Mouse (Mus musculus) megakaryocyte, embryonic 14.5 days (primary cell): ENCODE measurements around the gene Foxn3. TPM values are rescaled to one million over a fixed set of nuclear protein-coding genes. Genes with fewer than 3 reads are reported as not detected.

ENCODE experiments used
- H3K27me3 ChIP-seq: replicated peaks from 2 replicates; pipeline ENCODE3; 2012; ENCODE audit warnings: inconsistent platforms
- H3K36me3 ChIP-seq: replicated peaks from 2 replicates; pipeline ENCODE3; 2012; ENCODE audit warnings: low read length, inconsistent platforms, mixed read lengths
- H3K4me1 ChIP-seq: 2 replicates; pipeline ENCODE4 v1.6.1; 2012; ENCODE audit warnings: inconsistent platforms
- H3K4me3 ChIP-seq: replicated peaks from 2 replicates; pipeline ENCODE3; 2012; ENCODE audit warnings: moderate library complexity, mild to moderate bottlenecking, inconsistent platforms
- H3K9me3 ChIP-seq: 2 replicates; pipeline ENCODE4 v1.6.1; 2012; ENCODE audit warnings: inconsistent platforms
- FLI1 ChIP-seq: IDR thresholded peaks from 2 replicates; pipeline ENCODE4 v1.6.1; 2012; ENCODE audit warnings: low read length, inconsistent platforms, mixed read lengths
- GATA1 ChIP-seq: IDR thresholded peaks from 3 replicates; pipeline ENCODE4 v1.6.1; 2012; ENCODE audit warnings: mixed read lengths, low read length, inconsistent platforms, borderline replicate concordance
- polyA plus RNA-seq: library from polyadenylated mRNA; stranded (reverse); fragments of >175 nt; gene quantifications from 2 replicates; pipeline ENCODE4 v1.2.3, GENCODE M21; 2012; ENCODE audit warnings: low replicate concordance; ENCODE audit not compliant: insufficient read depth

The Foxn3 gene
- polyA plus RNA-seq, 1 experiment, result 20.5 TPM

GRCm38 (mm10) chr12:99298242-99298641, 265.1 kb downstream of the Foxn3 start:
- Histone ChIP-seq H3K4me3 (no peak overlapping the region), H3K4me1 (peaks cover 23% of the 10 kb centered on the region), H3K36me3 (no peaks in the 10 kb centered on the region), H3K9me3 (no peaks in the 10 kb centered on the region), H3K27me3 (peaks cover 6% of the 10 kb centered on the region)
- TF ChIP-seq GATA1, result no peak
- no peak for TF ChIP-seq FLI1

GRCm38 (mm10) chr12:99297792-99298191, 265.6 kb downstream of the Foxn3 start:
- Histone ChIP-seq H3K27me3 (peaks cover 6% of the 10 kb centered on the region), H3K4me1 (peaks cover 28% of the 10 kb centered on the region), H3K4me3 (no peak overlapping the region), H3K36me3 (no peaks in the 10 kb centered on the region), H3K9me3 (no peaks in the 10 kb centered on the region)
- no peak for TF ChIP-seq FLI1

- Histone ChIP-seq H3K36me3 (peaks cover 15% of the 10 kb centered on the region), H3K9me3 (no peaks in the 10 kb centered on the region), H3K4me1 (peaks cover 32% of the 10 kb centered on the region), H3K27me3 (peaks cover 3% of the 10 kb centered on the region), H3K4me3 (no peak overlapping the region)
- TF ChIP-seq GATA1, result no peak
- no peak for TF ChIP-seq FLI1
Measured at GRCm38 (mm10) chr12:99293532-99293931, 269.9 kb downstream of the Foxn3 start.

GRCm38 (mm10) chr12:99292152-99292551, 271.2 kb downstream of the Foxn3 start:
- TF ChIP-seq FLI1 (no peak), GATA1 (no peak)
- peaks cover 3% of the 10 kb centered on the region for H3K27me3 ChIP-seq
- no peaks in the 10 kb centered on the region for H3K9me3 ChIP-seq
- H3K4me1 ChIP-seq, result peaks cover 35% of the 10 kb centered on the region
- H3K4me3 ChIP-seq, result no peak overlapping the region
- peaks cover 17% of the 10 kb centered on the region for H3K36me3 ChIP-seq

GRCm38 (mm10) chr12:99287081-99287480, 276.3 kb downstream of the Foxn3 start:
- H3K4me1 ChIP-seq, result peaks cover 50% of the 10 kb centered on the region
- TF ChIP-seq FLI1 (no peak), GATA1 (no peak)
- H3K9me3 ChIP-seq, result no peaks in the 10 kb centered on the region
- H3K27me3 ChIP-seq, result peaks cover 5% of the 10 kb centered on the region
- H3K4me3 ChIP-seq, result no peak overlapping the region
- H3K36me3 ChIP-seq, result peaks cover 21% of the 10 kb centered on the region

GRCm38 (mm10) chr12:99286662-99287061, 276.7 kb downstream of the Foxn3 start:
- no peaks in the 10 kb centered on the region for H3K9me3 ChIP-seq
- H3K4me3 ChIP-seq, result no peak overlapping the region
- TF ChIP-seq GATA1 (no peak), FLI1 (no peak)
- peaks cover 5% of the 10 kb centered on the region for H3K27me3 ChIP-seq
- H3K36me3 ChIP-seq, result peaks cover 21% of the 10 kb centered on the region
- peaks cover 52% of the 10 kb centered on the region for H3K4me1 ChIP-seq

- H3K4me1 ChIP-seq, result peaks cover 62% of the 10 kb centered on the region
Measured at GRCm38 (mm10) chr12:99285656-99286055, 277.7 kb downstream of the Foxn3 start.

GRCm38 (mm10) chr12:99285199-99285598, 278.2 kb downstream of the Foxn3 start:
- Histone ChIP-seq H3K4me1 (peaks cover 66% of the 10 kb centered on the region), H3K36me3 (peaks cover 8% of the 10 kb centered on the region), H3K9me3 (no peaks in the 10 kb centered on the region), H3K27me3 (peaks cover 8% of the 10 kb centered on the region), H3K4me3 (no peak overlapping the region)
- TF ChIP-seq GATA1 (no peak), FLI1 (no peak)

More at GRCm38 (mm10) chr12:99285656-99286055, 277.7 kb downstream of the Foxn3 start:
- Histone ChIP-seq H3K4me3 (no peak overlapping the region), H3K27me3 (peaks cover 7% of the 10 kb centered on the region), H3K9me3 (no peaks in the 10 kb centered on the region), H3K36me3 (peaks cover 12% of the 10 kb centered on the region)
- no peak for TF ChIP-seq GATA1
- no peak for TF ChIP-seq FLI1

GRCm38 (mm10) chr12:99284419-99285069, 278.8 kb downstream of the Foxn3 start:
- H3K4me1 ChIP-seq, result peaks cover 73% of the 10 kb centered on the region
- H3K27me3 ChIP-seq, result peaks cover 8% of the 10 kb centered on the region
- no peaks in the 10 kb centered on the region for H3K9me3 ChIP-seq
- peaks cover 5% of the 10 kb centered on the region for H3K36me3 ChIP-seq
- H3K4me3 ChIP-seq, result peak overlapping the region; percentile 78
- TF ChIP-seq GATA1 (no peak), FLI1 (no peak)

GRCm38 (mm10) chr12:99280826-99281225, 282.6 kb downstream of the Foxn3 start:
- peaks cover 15% of the 10 kb centered on the region for H3K9me3 ChIP-seq
- H3K36me3 ChIP-seq, result peaks cover 24% of the 10 kb centered on the region
- no peak for TF ChIP-seq GATA1
- no peak for TF ChIP-seq FLI1
- H3K27me3 ChIP-seq, result peaks cover 3% of the 10 kb centered on the region
- peak overlapping the region; percentile 68 for H3K4me3 ChIP-seq
- peaks cover 59% of the 10 kb centered on the region for H3K4me1 ChIP-seq
